Mouse (Mus musculus): Measurements from ENCODE around the gene Ipcef1. TPM values are rescaled to one million over a fixed set of nuclear protein-coding genes. Genes with fewer than 3 reads are reported as not detected.

Gene Ipcef1
- 100 to 1,000 TPM in 1 of 2 experiments, 10 to 100 TPM in 1; 82.6 to 104 TPM for total RNA-seq (2021)

- DNase-seq (ENCODE audit: low spot score in 2 of 2): no peak
- intact Hi-C loops (cut with DNase I): no loop called here
Observed at GRCm38 (mm10) chr10:7052315-7053017, at the start of gene Ipcef1. Gene Ipcef1 (minus strand): TSS chr10:7052478.

GRCm38 (mm10) chr10:7077971-7078370, 25.7 kb upstream of the Ipcef1 start:
- DNase-seq (ENCODE audit: low spot score in 2 of 2): no peak
- intact Hi-C loops (cut with DNase I): loop anchor here (2.0 kb wide), 1 partner anchor 193 kb away; no protein-coding TSS in a partner anchor

- peak in 1 of 2 experiments; percentile 11 for DNase-seq (ENCODE audit: low spot score in 2 of 2)
- intact Hi-C loops (cut with DNase I): loop anchor here (2.0 kb wide), 1 partner anchor 193 kb away; no protein-coding TSS in a partner anchor
Observed at GRCm38 (mm10) chr10:7077389-7077808, 25.1 kb upstream of the Ipcef1 start.

- intact Hi-C loops (cut with DNase I): loop anchor here (2.0 kb wide), 1 partner anchor 192 kb away; no protein-coding TSS in a partner anchor
- DNase-seq (ENCODE audit: low spot score in 2 of 2): no peak
Observed at GRCm38 (mm10) chr10:7076662-7077211, 24.5 kb upstream of the Ipcef1 start.

GRCm38 (mm10) chr10:7076201-7076600, 23.9 kb upstream of the Ipcef1 start:
- DNase-seq (ENCODE audit: low spot score in 2 of 2): peak; percentile 83 to 95
- intact Hi-C loops (cut with DNase I): loop anchor here (2.0 kb wide), 1 partner anchor 191 kb away; no protein-coding TSS in a partner anchor

GRCm38 (mm10) chr10:7075661-7076060, 23.4 kb upstream of the Ipcef1 start:
- intact Hi-C loops (cut with DNase I): loop anchor here (2.0 kb wide), 1 partner anchor 191 kb away; no protein-coding TSS in a partner anchor
- no peak for DNase-seq (ENCODE audit: low spot score in 2 of 2)

GRCm38 (mm10) chr10:7074231-7074630, 22.0 kb upstream of the Ipcef1 start:
- intact Hi-C loops (cut with DNase I): no loop called here

GRCm38 (mm10) chr10:7070924-7071323, 18.6 kb upstream of the Ipcef1 start:
- intact Hi-C loops (cut with DNase I): no loop called here
- DNase-seq (ENCODE audit: low spot score in 2 of 2): no peak

More at GRCm38 (mm10) chr10:7074231-7074630, 22.0 kb upstream of the Ipcef1 start:
- no peak for DNase-seq (ENCODE audit: low spot score in 2 of 2)

- no peak for DNase-seq (ENCODE audit: low spot score in 2 of 2)
- intact Hi-C loops (cut with DNase I): no loop called here
Observed at GRCm38 (mm10) chr10:7070100-7070835, 18.0 kb upstream of the Ipcef1 start.

GRCm38 (mm10) chr10:7069090-7069489, 16.8 kb upstream of the Ipcef1 start:
- intact Hi-C loops (cut with DNase I): no loop called here
- DNase-seq (ENCODE audit: low spot score in 2 of 2): no peak

GRCm38 (mm10) chr10:7068608-7069007, 16.3 kb upstream of the Ipcef1 start:
- intact Hi-C loops (cut with DNase I): no loop called here
- DNase-seq (ENCODE audit: low spot score in 2 of 2): no peak

GRCm38 (mm10) chr10:7063752-7064457, 11.6 kb upstream of the Ipcef1 start:
- peak in 1 of 2 experiments; percentile 52 for DNase-seq (ENCODE audit: low spot score in 2 of 2)
- intact Hi-C loops (cut with DNase I): no loop called here

GRCm38 (mm10) chr10:7062993-7063392, 10.7 kb upstream of the Ipcef1 start:
- no peak for DNase-seq (ENCODE audit: low spot score in 2 of 2)
- intact Hi-C loops (cut with DNase I): no loop called here

GRCm38 (mm10) chr10:7060326-7060725, 8.0 kb upstream of the Ipcef1 start:
- intact Hi-C loops (cut with DNase I): no loop called here
- DNase-seq (ENCODE audit: low spot score in 2 of 2): no peak

- intact Hi-C loops (cut with DNase I): no loop called here
Observed at GRCm38 (mm10) chr10:7057546-7057945, 5.3 kb upstream of the Ipcef1 start.

GRCm38 (mm10) chr10:7054560-7055205, 2.4 kb upstream of the Ipcef1 start:
- intact Hi-C loops (cut with DNase I): no loop called here
- DNase-seq (ENCODE audit: low spot score in 2 of 2): no peak

More at GRCm38 (mm10) chr10:7057546-7057945, 5.3 kb upstream of the Ipcef1 start:
- DNase-seq (ENCODE audit: low spot score in 2 of 2): no peak

- peak in 1 of 2 experiments; percentile 44 for DNase-seq (ENCODE audit: low spot score in 2 of 2)
- intact Hi-C loops (cut with DNase I): no loop called here
Observed at GRCm38 (mm10) chr10:7049901-7050300, 2.4 kb downstream of the Ipcef1 start.

GRCm38 (mm10) chr10:7047919-7048291, 4.4 kb downstream of the Ipcef1 start:
- DNase-seq (ENCODE audit: low spot score in 2 of 2): no peak
- intact Hi-C loops (cut with DNase I): no loop called here

- no peak for DNase-seq (ENCODE audit: low spot score in 2 of 2)
- intact Hi-C loops (cut with DNase I): no loop called here
Observed at GRCm38 (mm10) chr10:7047288-7047918, 4.9 kb downstream of the Ipcef1 start.
